Mouse (Mus musculus) urinary bladder, adult 18-20 months (tissue): ENCODE results near the gene Slc7a6.
"Not testable (repeated sequence)": the region's sequence is repeated elsewhere in the genome, so short reads cannot be mapped to it uniquely, and the experiment has no call there.

Experiments used
- DNase-seq, 2 experiments: peaks; one replicate each; pipeline ENCODE4 v3.0.0; 2022; ENCODE audit warnings: low spot score in 2 of 2, mixed read lengths in 2 of 2

Gene Slc7a6

GRCm38 (mm10) chr8:106185628-106186270 lies 17.1 kb downstream of the Slc7a6 start:
- peak in 1 of 2 experiments; percentile 73 for DNase-seq

GRCm38 (mm10) chr8:106186394-106186793 lies 17.7 kb downstream of the Slc7a6 start:
- DNase-seq = no peak

GRCm38 (mm10) chr8:106189162-106189561 lies 20.5 kb downstream of the Slc7a6 start:
- DNase-seq = no peak

- DNase-seq = peak in 1 of 2 experiments; percentile 45
These were observed 23.0 kb downstream of the Slc7a6 start for GRCm38 (mm10) chr8:106191639-106192038.

- DNase-seq = no peak
These were observed 24.5 kb downstream of the Slc7a6 start for GRCm38 (mm10) chr8:106193162-106193561.

- DNase-seq = no peak
These were observed 25.4 kb downstream of the Slc7a6 start for GRCm38 (mm10) chr8:106194062-106194461.

GRCm38 (mm10) chr8:106198741-106199140 lies 30.1 kb downstream of the Slc7a6 start:
- DNase-seq = peak in 1 of 2 experiments; percentile 42

GRCm38 (mm10) chr8:106199596-106199995 lies 30.9 kb downstream of the Slc7a6 start:
- DNase-seq = not testable (repeated sequence)

- peak in 1 of 2 experiments; percentile 26 for DNase-seq
These were observed 41.5 kb downstream of the Slc7a6 start for GRCm38 (mm10) chr8:106210035-106210731.

GRCm38 (mm10) chr8:106210821-106211345 lies 42.2 kb downstream of the Slc7a6 start, which contains the start of the genes Slc7a6os and Prmt7:
Slc7a6os (minus strand) TSS chr8:106210935.
Prmt7 (plus strand) TSS chr8:106210936.
- peak; percentile 92 to 95 for DNase-seq

GRCm38 (mm10) chr8:106211421-106211820 lies 42.8 kb downstream of the Slc7a6 start:
- no peak for DNase-seq

GRCm38 (mm10) chr8:106213959-106214358 lies 45.3 kb downstream of the Slc7a6 start:
- DNase-seq = no peak

GRCm38 (mm10) chr8:106219620-106220019 lies 51.0 kb downstream of the Slc7a6 start:
- DNase-seq = no peak

- DNase-seq = peak in 1 of 2 experiments; percentile 26
These were observed 57.9 kb downstream of the Slc7a6 start for GRCm38 (mm10) chr8:106226589-106226988.

- no peak for DNase-seq
These were observed 62.9 kb downstream of the Slc7a6 start for GRCm38 (mm10) chr8:106231536-106231935.

- DNase-seq = no peak
These were observed 64.1 kb downstream of the Slc7a6 start for GRCm38 (mm10) chr8:106232751-106233150.

GRCm38 (mm10) chr8:106234567-106235261 lies 66.1 kb downstream of the Slc7a6 start:
- DNase-seq = no peak

GRCm38 (mm10) chr8:106237106-106237505 lies 68.4 kb downstream of the Slc7a6 start:
- DNase-seq = no peak
